ENCODE assay signal across 8 mouse cellular contexts in genomic region chr1:46425137-46425925, GRCm38 (mm10). TPM values are rescaled to one million over a fixed set of nuclear protein-coding genes. Genes with fewer than 3 reads are reported as not detected.
DNase-seq lines count a peak whose midpoint lies in the region; ATAC-seq and TF ChIP-seq lines count a peak whose summit lies in the region.

Gene Dnah7c (plus strand): TSS chr1:46425592.

- no peak for DNase-seq in heart, adult 2 months
- DNase-seq in brain, adult 2 months (ENCODE audit: low read depth, low spot score), result peak; percentile 56
- peak; percentile 35 to 50 for DNase-seq in frontal cortex, postnatal 36 days (ENCODE audit: low spot score in 2 of 2)
- DNase-seq in cerebellum, adult 2 months, result no peak

- H3K27me3 ChIP-seq in heart, embryonic 16.5 days (ENCODE audit: control insufficient read depth, insufficient read depth, low read length), result no peaks in the 10 kb centered on the region
- H3K27me3 ChIP-seq in heart, adult 2 months (ENCODE audit: control insufficient read depth, insufficient read depth, low read length), result no peaks in the 10 kb centered on the region
- H3K27me3 ChIP-seq in limb, embryonic 13.5 days, result no peaks in the 10 kb centered on the region
- no peaks in the 10 kb centered on the region for H3K27me3 ChIP-seq in neural tube, embryonic 15.5 days (replicated peaks)
- H3K27me3 ChIP-seq in cerebellum, adult 2 months (ENCODE audit: control insufficient read depth, insufficient read depth, low read length), result no peaks in the 10 kb centered on the region

- H3K36me3 ChIP-seq in heart, embryonic 16.5 days (ENCODE audit: control insufficient read depth, insufficient read depth), result no peaks in the 10 kb centered on the region
- H3K36me3 ChIP-seq in heart, adult 2 months (ENCODE audit: control insufficient read depth, insufficient read depth, low read length), result no peaks in the 10 kb centered on the region
- no peaks in the 10 kb centered on the region for H3K36me3 ChIP-seq in limb, embryonic 13.5 days
- no peaks in the 10 kb centered on the region for H3K36me3 ChIP-seq in neural tube, embryonic 15.5 days

- peak; percentile 52 for ATAC-seq in heart, embryonic 16.5 days (replicated peaks; ENCODE audit: extremely low read depth, insufficient read depth, low FRiP score)
- ATAC-seq in limb, embryonic 13.5 days (ENCODE audit: low FRiP score, low read depth), result peak; percentile 65
- ATAC-seq in neural tube, embryonic 15.5 days (ENCODE audit: low FRiP score), result peak; percentile 88
- ATAC-seq in megakaryocyte-erythroid progenitor cell, adult 5-6 weeks (replicated peaks; ENCODE audit: low FRiP score, low TSS enrichment, poor library complexity, severe bottlenecking), result no peak

- intact Hi-C loops in heart, adult 2 months (cut with DNase I), result no loop called here

- peak within 1 kb of the TSS; percentile 94 for H3K4me2 ChIP-seq in heart, embryonic 16.5 days (ENCODE audit: low read depth, low read length)
- peak within 1 kb of the TSS; percentile 83 for H3K4me2 ChIP-seq in limb, embryonic 13.5 days (replicated peaks)
- H3K4me2 ChIP-seq in neural tube, embryonic 15.5 days, result peak within 1 kb of the TSS; percentile 84

- H3K4me3 ChIP-seq in heart, embryonic 16.5 days (ENCODE audit: low read length), result peak within 1 kb of the TSS; percentile 63
- no peak within 1 kb of the TSS for H3K4me3 ChIP-seq in heart, adult 2 months
- H3K4me3 ChIP-seq in limb, embryonic 13.5 days, result peak within 1 kb of the TSS; percentile 50
- H3K4me3 ChIP-seq in neural tube, embryonic 15.5 days (replicated peaks), result peak within 1 kb of the TSS; percentile 50
- H3K4me3 ChIP-seq in cerebellum, adult 2 months (replicated peaks; ENCODE audit: insufficient read depth, low read depth, low read length), result no peak within 1 kb of the TSS

- no peaks in the 10 kb centered on the region; the same call in 1 of the 2 replicates for H3K4me1 ChIP-seq in heart, embryonic 16.5 days (ENCODE audit: control insufficient read depth, insufficient read depth, low read length)
- H3K4me1 ChIP-seq in heart, adult 2 months (ENCODE audit: control insufficient read depth, insufficient read depth, low read length), result no peaks in the 10 kb centered on the region
- H3K4me1 ChIP-seq in limb, embryonic 13.5 days, result peaks cover 7% of the 10 kb centered on the region; the same call in 1 of the 2 replicates
- H3K4me1 ChIP-seq in neural tube, embryonic 15.5 days, result 0 out of 2 replicates have a peak, but pooled peaks cover 8% of the 10 kb centered on the region
- H3K4me1 ChIP-seq in cerebellum, adult 2 months (ENCODE audit: control insufficient read depth, insufficient read depth, low read length), result no peaks in the 10 kb centered on the region

- no peak for TF ChIP-seq POLR2A in heart, adult 2 months (IDR thresholded peaks at IDR 0.05; ENCODE audit: insufficient read depth, low read depth, low read length)
- TF ChIP-seq POLR2A in cerebellum, adult 2 months (IDR thresholded peaks at IDR 0.05; ENCODE audit: borderline replicate concordance, insufficient read depth, low read length), result no peak

- H3K27ac ChIP-seq in heart, embryonic 16.5 days (ENCODE audit: low read length), result no peak within 1 kb of the TSS
- H3K27ac ChIP-seq in heart, adult 2 months, result no peak within 1 kb of the TSS
- no peak within 1 kb of the TSS for H3K27ac ChIP-seq in limb, embryonic 13.5 days
- H3K27ac ChIP-seq in neural tube, embryonic 15.5 days (replicated peaks), result peak within 1 kb of the TSS; percentile 41; the same call in 1 of the 2 replicates
- H3K27ac ChIP-seq in cerebellum, adult 2 months (ENCODE audit: insufficient read depth, low read length), result no peak within 1 kb of the TSS

- peak within 1 kb of the TSS; percentile 66 for H3K9ac ChIP-seq in heart, embryonic 16.5 days (ENCODE audit: low read length)
- H3K9ac ChIP-seq in heart, adult 2 months (ENCODE audit: low read depth, low read length), result no peak within 1 kb of the TSS
- H3K9ac ChIP-seq in limb, embryonic 13.5 days, result peak within 1 kb of the TSS; percentile 64
- peak within 1 kb of the TSS; percentile 51 for H3K9ac ChIP-seq in neural tube, embryonic 15.5 days (replicated peaks)

- no peaks in the 10 kb centered on the region for H3K79me2 ChIP-seq in heart, adult 2 months (replicated peaks; ENCODE audit: control insufficient read depth, insufficient read depth, low read length)

- TF ChIP-seq EP300 in heart, adult 2 months (IDR thresholded peaks at IDR 0.05; ENCODE audit: insufficient read depth, low read depth, low read length), result no peak

- WGBS in heart, embryonic 16.5 days, result 8% methylated on average over 30 of the region's 30 CpGs
- WGBS in heart, adult 2 months, result 9% methylated on average over 30 of the region's 30 CpGs
- 14% methylated on average over 30 of the region's 30 CpGs for WGBS in limb, embryonic 13.5 days
- 13% methylated on average over 30 of the region's 30 CpGs for WGBS in neural tube, embryonic 15.5 days
- WGBS in cerebellum, adult 2 months, result 9% methylated on average over 30 of the region's 30 CpGs

- no peaks in the 10 kb centered on the region for H3K9me3 ChIP-seq in heart, embryonic 16.5 days (replicated peaks; ENCODE audit: control insufficient read depth, low read length)
- H3K9me3 ChIP-seq in limb, embryonic 13.5 days, result 0 out of 2 replicates have a peak, but pooled peaks cover 3% of the 10 kb centered on the region
- H3K9me3 ChIP-seq in neural tube, embryonic 15.5 days (replicated peaks), result no peaks in the 10 kb centered on the region

- TF ChIP-seq CTCF in heart, adult 2 months (IDR thresholded peaks at IDR 0.05), result no peak
- no peak for TF ChIP-seq CTCF in cerebellum, adult 2 months (IDR thresholded peaks at IDR 0.05; ENCODE audit: borderline replicate concordance, insufficient read depth, low read depth, low read length)

RNA-seq across cellular contexts. Expression of gene Dnah7c, which starts in this region (rescaled TPM):
- polyA plus RNA-seq in heart, embryonic 16.5 days (2015; fragmentation: Nextera tagmentation; extraction: Ambion mirVana), result 0.06 and 0.13 TPM in 2 replicates
- total RNA-seq in heart, adult 2 months (2021), result under 1 TPM; 0.02 to 0.05 TPM
- polyA plus RNA-seq in heart, adult 2 months (2012; rRNA removed), result 0.02 and 0.03 TPM in 2 replicates
- polyA plus RNA-seq in limb, embryonic 13.5 days (2015; fragmentation: Nextera tagmentation; extraction: Ambion mirVana), result 0.10 and 0.18 TPM in 2 replicates
- 0.10 and 0.19 TPM in 2 replicates for polyA plus RNA-seq in neural tube, embryonic 15.5 days (2015; fragmentation: Nextera tagmentation; extraction: Ambion mirVana)
- total RNA-seq in megakaryocyte-erythroid progenitor cell, adult 5-6 weeks (2014; fragmentation: Nextera tagmentation), result not detected in 2 replicates
- 0.04 TPM in 1 of 2 replicates, not detected in the other for total RNA-seq in megakaryocyte-erythroid progenitor cell, adult 5-6 weeks (2017)
- 0.23 and 0.29 TPM in 2 replicates for polyA plus RNA-seq in cerebellum, adult 2 months (2012; rRNA removed)

Comparison
In these comparisons a context has a peak if more than half of its experiments do, and no peak if none do; other contexts are left out.
1. Peak in ATAC-seq, H3K4me3 ChIP-seq, H3K9ac ChIP-seq and H3K4me2 ChIP-seq in heart, embryonic 16.5 days; RNA of the gene not detected or under 1 TPM.
2. Peak in ATAC-seq, H3K4me3 ChIP-seq, H3K9ac ChIP-seq and H3K4me2 ChIP-seq in limb, embryonic 13.5 days; RNA of the gene not detected or under 1 TPM.
3. Peak in ATAC-seq, H3K4me3 ChIP-seq, H3K27ac ChIP-seq, H3K9ac ChIP-seq and H3K4me2 ChIP-seq in neural tube, embryonic 15.5 days; RNA of the gene not detected or under 1 TPM.
4. DNase-seq: peak in brain, adult 2 months (single experiment) and frontal cortex, postnatal 36 days (2 of 2); none in heart, adult 2 months (0 of 2) and cerebellum, adult 2 months (0 of 2).
5. Peak in every context shown above with its lines, with median percentiles within 50 percentile points of each other: H3K4me2 ChIP-seq.